Mouse (Mus musculus): ENCODE data around the gene Samd1. TPM values are rescaled to one million over a fixed set of nuclear protein-coding genes. Genes with fewer than 3 reads are reported as not detected.

Gene Samd1
- total and polyA plus RNA-seq, 3 experiments, result 64.1 to 246 (median 93.8) TPM

DNA sequence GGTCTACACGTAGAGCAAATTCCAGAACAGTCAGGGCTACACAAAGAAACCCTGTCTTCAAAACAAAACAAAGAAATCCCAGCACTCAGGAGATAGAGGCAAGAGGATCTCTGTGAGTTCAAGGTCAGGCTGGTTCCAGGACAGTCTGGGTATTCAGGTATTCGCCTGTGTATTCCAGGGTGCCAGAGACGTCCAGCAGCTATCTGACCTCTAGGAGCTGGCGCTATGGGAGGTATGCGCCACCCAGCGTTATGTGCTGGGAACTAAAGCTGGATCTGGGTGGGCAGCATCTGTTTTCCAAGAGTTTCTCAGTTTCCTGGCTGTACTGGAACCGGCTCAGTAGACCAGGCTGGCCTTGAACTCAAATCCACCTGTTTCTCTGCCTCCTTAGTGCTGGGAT is 10.9 kb downstream of the Samd1 start:
- Histone ChIP-seq H3K9me3 (replicated peaks) (peaks cover 27% of the 10 kb centered on the region), H3K27me3 (ENCODE audit: insufficient read depth, low read length) (peaks cover 27% of the 10 kb centered on the region), H3K36me3 (replicated peaks) (peaks cover 14% of the 10 kb centered on the region), H3K4me3 (ENCODE audit: low read depth, low read length) (no peak overlapping the region), H3K4me1 (ENCODE audit: insufficient read depth, low read depth, low read length) (peaks cover 19% of the 10 kb centered on the region)
- TF ChIP-seq TAL1 (conservative IDR thresholded peaks at IDR 0.05; ENCODE audit: low read depth, low read length) (no peak), CTCF (IDR thresholded peaks at IDR 0.05; ENCODE audit: low read depth, low read length) (no peak), GATA1 (IDR thresholded peaks at IDR 0.05; ENCODE audit: borderline replicate concordance, low read length) (no peak), GATA2 (IDR thresholded peaks at IDR 0.05; ENCODE audit: borderline replicate concordance, low read depth, low read length) (no peak), POLR2AphosphoS5 (IDR thresholded peaks at IDR 0.05; ENCODE audit: insufficient replicate concordance, low read depth, low read length) (no peak)
- ATAC-seq (ENCODE audit: extremely low read depth, insufficient number of reproducible peaks, low FRiP score, poor library complexity, severe bottlenecking), result no peak
- no peak for DNase-seq (ENCODE audit: low spot score)

DNA sequence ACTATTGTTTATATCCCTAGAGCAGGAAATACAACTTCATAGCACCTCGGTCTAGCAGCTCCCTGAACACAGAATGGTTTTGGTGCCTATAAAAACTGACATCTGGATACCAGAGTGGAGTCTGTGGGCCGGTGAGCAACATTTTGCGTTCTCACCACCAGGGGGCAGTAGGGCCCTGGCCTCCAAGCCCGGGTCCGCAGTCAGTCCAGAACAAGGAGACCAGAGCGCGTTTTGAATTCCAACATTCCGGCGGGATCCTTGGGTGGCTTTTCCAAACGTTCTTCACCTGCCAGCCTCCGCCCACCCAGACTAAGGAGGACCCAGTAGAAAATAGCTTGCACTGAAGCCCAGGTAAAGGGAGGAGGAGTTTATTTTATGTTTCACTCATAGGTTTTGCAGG is 12.4 kb downstream of the Samd1 start:
- TF ChIP-seq TAL1 (conservative IDR thresholded peaks at IDR 0.05; ENCODE audit: low read depth, low read length), result no peak
- TF ChIP-seq POLR2AphosphoS5 (IDR thresholded peaks at IDR 0.05; ENCODE audit: insufficient replicate concordance, low read depth, low read length), result no peak
- no peak for TF ChIP-seq GATA2 (IDR thresholded peaks at IDR 0.05; ENCODE audit: borderline replicate concordance, low read depth, low read length)
- TF ChIP-seq GATA1 (IDR thresholded peaks at IDR 0.05; ENCODE audit: borderline replicate concordance, low read length), result no peak
- TF ChIP-seq CTCF (IDR thresholded peaks at IDR 0.05; ENCODE audit: low read depth, low read length), result no peak
- peaks cover 4% of the 10 kb centered on the region for H3K36me3 ChIP-seq (replicated peaks)
- peaks cover 27% of the 10 kb centered on the region for H3K9me3 ChIP-seq (replicated peaks)
- H3K4me1 ChIP-seq (ENCODE audit: insufficient read depth, low read depth, low read length), result peaks cover 7% of the 10 kb centered on the region
- H3K4me3 ChIP-seq (ENCODE audit: low read depth, low read length), result no peak overlapping the region
- H3K27me3 ChIP-seq (ENCODE audit: insufficient read depth, low read length), result peaks cover 27% of the 10 kb centered on the region
- ATAC-seq (ENCODE audit: extremely low read depth, insufficient number of reproducible peaks, low FRiP score, poor library complexity, severe bottlenecking) (no peak; the same call in 1 of the 2 replicates), DNase-seq (ENCODE audit: low spot score) (no peak)

DNA sequence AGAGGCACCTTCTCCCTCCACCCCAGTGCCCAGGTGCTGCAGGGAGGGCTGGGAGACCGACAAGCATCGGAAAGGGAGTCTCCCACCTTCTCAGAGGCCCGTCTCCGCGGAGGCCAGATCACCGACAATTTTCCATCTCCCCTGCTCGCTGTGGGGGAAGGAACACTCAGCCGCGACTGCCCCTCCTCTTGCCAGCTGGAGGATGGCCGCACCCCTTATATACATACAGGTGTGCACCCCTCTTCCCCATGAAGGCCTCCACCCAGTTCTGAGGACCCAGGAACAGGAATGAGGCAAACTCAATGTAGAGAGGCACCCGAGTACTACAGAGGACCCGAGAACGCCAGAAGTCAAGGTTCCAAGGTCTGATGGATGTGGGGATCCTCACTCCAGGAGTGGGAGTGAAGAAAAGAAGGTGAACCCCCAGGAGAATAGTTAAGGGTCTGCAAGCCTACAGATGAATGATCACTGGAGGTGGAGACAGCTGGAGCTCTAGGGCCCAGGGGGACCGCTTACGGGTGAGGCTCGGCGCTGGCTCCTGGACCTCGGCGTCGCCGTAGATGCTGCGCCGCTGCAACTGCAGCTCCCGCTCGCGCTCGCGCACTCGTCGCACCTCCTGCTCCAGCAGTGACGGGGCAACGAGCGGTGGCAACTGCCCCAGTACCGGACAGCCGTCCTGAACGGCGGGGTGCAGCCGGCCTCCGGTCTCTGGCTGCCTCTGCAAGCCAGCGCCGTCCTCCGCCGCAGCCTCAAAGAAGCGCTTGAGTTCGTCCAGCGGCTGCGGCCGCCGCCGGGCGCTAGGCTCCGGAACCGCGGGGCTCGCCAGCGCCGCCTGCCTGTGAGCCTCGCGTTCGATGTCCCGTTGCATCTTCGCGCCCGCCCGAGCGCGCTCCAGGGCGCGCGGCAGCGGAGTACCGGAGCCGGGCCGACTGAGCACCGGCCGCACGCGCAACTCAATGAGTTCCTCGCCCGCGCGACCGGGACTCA is 13.4 kb downstream of the Samd1 start:
- no peak overlapping the region; the same call in 1 of the 2 replicates for H3K4me3 ChIP-seq (ENCODE audit: low read depth, low read length)
- H3K27me3 ChIP-seq (ENCODE audit: insufficient read depth, low read length), result peaks cover 27% of the 10 kb centered on the region
- H3K36me3 ChIP-seq (replicated peaks), result peaks cover 2% of the 10 kb centered on the region
- DNase-seq (ENCODE audit: low spot score), result no peak
- ATAC-seq (ENCODE audit: extremely low read depth, insufficient number of reproducible peaks, low FRiP score, poor library complexity, severe bottlenecking), result no peak
- H3K9me3 ChIP-seq (replicated peaks), result peaks cover 27% of the 10 kb centered on the region
- TF ChIP-seq POLR2AphosphoS5 (IDR thresholded peaks at IDR 0.05; ENCODE audit: insufficient replicate concordance, low read depth, low read length), result no peak
- no peak for TF ChIP-seq TAL1 (conservative IDR thresholded peaks at IDR 0.05; ENCODE audit: low read depth, low read length)
- TF ChIP-seq GATA1 (IDR thresholded peaks at IDR 0.05; ENCODE audit: borderline replicate concordance, low read length), result no peak
- TF ChIP-seq CTCF (IDR thresholded peaks at IDR 0.05; ENCODE audit: low read depth, low read length), result no peak
- TF ChIP-seq GATA2 (IDR thresholded peaks at IDR 0.05; ENCODE audit: borderline replicate concordance, low read depth, low read length), result no peak
- no peaks in the 10 kb centered on the region for H3K4me1 ChIP-seq (ENCODE audit: insufficient read depth, low read depth, low read length)

DNA sequence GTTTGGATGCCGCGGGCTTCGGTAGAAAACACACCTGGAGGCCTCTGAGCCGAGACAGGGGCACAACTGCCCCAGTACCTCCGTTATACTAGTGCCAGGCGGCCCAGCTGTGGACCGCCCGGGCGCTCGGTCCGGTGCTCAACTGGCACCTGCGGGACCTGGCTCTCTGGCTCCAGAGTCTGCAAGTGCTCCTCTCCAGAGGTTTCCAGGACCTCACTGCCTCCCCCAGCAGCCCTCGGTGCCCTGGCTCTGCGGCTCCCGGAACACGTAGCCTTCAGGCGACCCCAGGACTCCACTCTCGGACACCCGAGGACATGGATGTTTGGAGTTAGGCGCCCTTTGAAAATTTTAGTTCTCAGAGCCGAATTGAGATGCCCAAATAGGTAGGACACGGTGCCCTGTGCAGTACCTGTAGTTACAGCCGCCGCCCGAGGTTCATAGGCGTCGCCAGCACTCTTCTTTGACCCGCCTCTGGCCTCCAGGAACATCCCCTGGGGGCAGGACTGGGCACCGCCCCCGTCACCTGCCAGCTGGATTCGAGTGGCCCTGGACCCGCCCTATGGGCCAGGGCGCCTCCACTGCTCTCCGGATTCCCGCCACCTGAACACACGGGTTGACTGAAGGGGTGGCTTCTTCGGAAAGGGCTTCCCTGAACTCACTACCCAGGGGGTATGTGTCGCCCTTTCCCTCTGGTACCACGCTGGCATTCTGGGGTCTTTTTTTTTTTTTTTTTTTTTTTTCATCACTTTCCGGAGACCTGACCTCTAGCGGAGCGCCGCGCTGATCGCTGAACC is 14.4 kb downstream of the Samd1 start, which contains the start of gene 2210011C24Rik:
Gene 2210011C24Rik (minus strand): TSS at position 467 of the 794 bp plus-strand sequence.
- DNase-seq (ENCODE audit: low spot score) (no peak), ATAC-seq (ENCODE audit: extremely low read depth, insufficient number of reproducible peaks, low FRiP score, poor library complexity, severe bottlenecking) (no peak)
- Histone ChIP-seq H3K27me3 (ENCODE audit: insufficient read depth, low read length) (peaks cover 27% of the 10 kb centered on the region), H3K9me3 (replicated peaks) (peaks cover 27% of the 10 kb centered on the region), H3K4me1 (ENCODE audit: insufficient read depth, low read depth, low read length) (no peaks in the 10 kb centered on the region), H3K36me3 (replicated peaks) (no peaks in the 10 kb centered on the region), H3K4me3 (ENCODE audit: low read depth, low read length) (no peak within 1 kb of the TSS; the same call in 1 of the 2 replicates)
- TF ChIP-seq TAL1 (conservative IDR thresholded peaks at IDR 0.05; ENCODE audit: low read depth, low read length) (no peak), GATA2 (IDR thresholded peaks at IDR 0.05; ENCODE audit: borderline replicate concordance, low read depth, low read length) (no peak), GATA1 (IDR thresholded peaks at IDR 0.05; ENCODE audit: borderline replicate concordance, low read length) (no peak), POLR2AphosphoS5 (IDR thresholded peaks at IDR 0.05; ENCODE audit: insufficient replicate concordance, low read depth, low read length) (no peak), CTCF (IDR thresholded peaks at IDR 0.05; ENCODE audit: low read depth, low read length) (no peak)

DNA sequence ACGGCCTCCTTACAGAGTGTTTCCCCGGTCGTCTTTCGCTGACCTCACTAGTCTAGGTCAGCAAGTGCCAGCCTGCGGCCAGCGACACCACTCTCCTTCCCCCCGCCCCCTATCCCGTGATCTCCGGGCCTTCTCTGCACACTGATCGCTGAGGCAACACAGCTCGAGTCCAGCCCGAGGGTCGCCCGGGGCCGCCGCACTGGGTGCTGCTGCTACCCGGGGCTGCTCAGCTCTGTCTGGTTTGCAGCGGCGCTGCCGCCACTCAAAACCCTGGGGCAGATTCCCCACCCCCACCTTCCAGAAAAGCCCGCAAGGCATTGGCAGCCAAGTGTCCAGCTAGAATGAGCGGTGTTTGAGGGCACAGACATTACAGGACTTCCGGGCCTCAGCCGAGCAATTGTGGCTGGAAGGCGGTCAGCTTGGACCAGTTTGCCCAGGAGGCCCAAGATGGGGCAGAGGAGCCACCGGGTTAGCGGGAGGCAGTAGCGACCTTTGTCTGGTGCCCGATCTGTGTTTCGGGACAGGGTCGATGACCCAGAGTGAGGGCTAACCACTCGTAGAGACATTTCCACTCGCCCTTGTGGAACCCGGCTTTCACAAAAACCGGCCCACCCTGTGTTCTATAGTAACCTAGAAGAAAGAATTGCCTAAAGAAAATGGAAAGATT is 15.2 kb downstream of the Samd1 start:
- Histone ChIP-seq H3K4me3 (ENCODE audit: low read depth, low read length) (no peak overlapping the region), H3K27me3 (ENCODE audit: insufficient read depth, low read length) (peaks cover 30% of the 10 kb centered on the region), H3K36me3 (replicated peaks) (no peaks in the 10 kb centered on the region), H3K9me3 (replicated peaks) (peaks cover 27% of the 10 kb centered on the region), H3K4me1 (ENCODE audit: insufficient read depth, low read depth, low read length) (no peaks in the 10 kb centered on the region)
- no peak for TF ChIP-seq POLR2AphosphoS5 (IDR thresholded peaks at IDR 0.05; ENCODE audit: insufficient replicate concordance, low read depth, low read length)
- no peak for TF ChIP-seq TAL1 (conservative IDR thresholded peaks at IDR 0.05; ENCODE audit: low read depth, low read length)
- no peak for TF ChIP-seq GATA2 (IDR thresholded peaks at IDR 0.05; ENCODE audit: borderline replicate concordance, low read depth, low read length)
- no peak for TF ChIP-seq GATA1 (IDR thresholded peaks at IDR 0.05; ENCODE audit: borderline replicate concordance, low read length)
- TF ChIP-seq CTCF (IDR thresholded peaks at IDR 0.05; ENCODE audit: low read depth, low read length), result no peak
- ATAC-seq (ENCODE audit: extremely low read depth, insufficient number of reproducible peaks, low FRiP score, poor library complexity, severe bottlenecking) (no peak), DNase-seq (ENCODE audit: low spot score) (no peak)
